Mouse (Mus musculus): ENCODE measurements around the gene Tnnt1.
A peak's percentile ranks its signal among the peaks of the same experiment; 100 is the strongest.

Tnnt1 gene

GRCm38 (mm10) chr7:4521231-4522003 is 5.2 kb upstream of the Tnnt1 start:
- no peak for DNase-seq

- DNase-seq, result no peak
Measured at GRCm38 (mm10) chr7:4518487-4518886, 2.3 kb upstream of the Tnnt1 start.

- DNase-seq, result no peak
Measured at GRCm38 (mm10) chr7:4515853-4516252, 329 bp downstream of the Tnnt1 start.

GRCm38 (mm10) chr7:4513829-4514712 is 2.1 kb downstream of the Tnnt1 start:
- no peak for DNase-seq

GRCm38 (mm10) chr7:4513236-4513635 is 2.9 kb downstream of the Tnnt1 start:
- no peak for DNase-seq

- no peak for DNase-seq
Measured at GRCm38 (mm10) chr7:4511489-4512224, 4.5 kb downstream of the Tnnt1 start.

GRCm38 (mm10) chr7:4509863-4510608 is 6.1 kb downstream of the Tnnt1 start:
- DNase-seq, result peak; percentile 70 to 74

- DNase-seq, result no peak
Measured at GRCm38 (mm10) chr7:4508739-4509116, 7.5 kb downstream of the Tnnt1 start.

- no peak for DNase-seq
Measured at GRCm38 (mm10) chr7:4508062-4508738, 8.0 kb downstream of the Tnnt1 start.

- DNase-seq, result no peak
Measured at GRCm38 (mm10) chr7:4507220-4507619, 9.0 kb downstream of the Tnnt1 start.

GRCm38 (mm10) chr7:4504646-4505435 is 11.3 kb downstream of the Tnnt1 start:
- no peak for DNase-seq

- DNase-seq, result no peak
Measured at GRCm38 (mm10) chr7:4503858-4504257, 12.3 kb downstream of the Tnnt1 start.

- DNase-seq, result no peak
Measured at GRCm38 (mm10) chr7:4503100-4503499, 13.1 kb downstream of the Tnnt1 start.

- DNase-seq, result peak; percentile 37 to 72
Measured at GRCm38 (mm10) chr7:4502421-4503090, 13.6 kb downstream of the Tnnt1 start.

GRCm38 (mm10) chr7:4501558-4502397 is 14.4 kb downstream of the Tnnt1 start, which contains the start of gene Ppp1r12c:
Gene Ppp1r12c, minus strand, starts transcription at chr7:4501680.
- DNase-seq, result peak; percentile 93 to 95

- peak; percentile 20 to 31 for DNase-seq
Measured at GRCm38 (mm10) chr7:4500892-4501471, 15.2 kb downstream of the Tnnt1 start.

- DNase-seq, result no peak
Measured at GRCm38 (mm10) chr7:4499034-4499433, 17.1 kb downstream of the Tnnt1 start.

- peak; percentile 21 to 36 for DNase-seq
Measured at GRCm38 (mm10) chr7:4498251-4498650, 17.9 kb downstream of the Tnnt1 start.
